Mouse (Mus musculus) adrenal gland, postnatal 4 days (tissue): ENCODE measurements around the gene Ier2. TPM values are rescaled to one million over a fixed set of nuclear protein-coding genes. Genes with fewer than 3 reads are reported as not detected.

ENCODE experiments used
- total RNA-seq, 2 experiments: library from RNA; stranded (reverse); gene quantifications; 2 replicates each; pipeline ENCODE4 v1.2.3; 2021

Ier2 gene
- total RNA-seq, 2 experiments from 2014 or later, result 35.1 to 35.3 TPM

Other genes with a start within 250 kb of the Ier2 start
- 100 to 1,000 TPM; 122 to 124 TPM for gene Trmt1, start 23.5 kb upstream of the Ier2 start, total RNA-seq
- gene Nacc1, start 25.0 kb upstream of the Ier2 start, total RNA-seq, result 10 to 100 TPM; 88.9 to 89.0 TPM
- 1 to 10 TPM; 6.5 to 7.2 TPM for gene Lyl1, start 38.6 kb upstream of the Ier2 start, total RNA-seq
- gene G430095P16Rik, start 60.2 kb upstream of the Ier2 start, total RNA-seq, result 1 to 10 TPM; 1.2 TPM
- 100 to 1,000 TPM; 134 to 137 TPM for gene Nfix, start 137.5 kb upstream of the Ier2 start, total RNA-seq
- gene Dand5, start 160.0 kb upstream of the Ier2 start, total RNA-seq, result 1 to 10 TPM; 5.7 to 6.7 TPM
- gene Gadd45gip1, start 168.7 kb upstream of the Ier2 start, total RNA-seq, result 10 to 100 TPM; 46.9 to 48.0 TPM
- 10 to 100 TPM; 86.4 to 93.8 TPM for gene Rad23a, start 177.8 kb upstream of the Ier2 start, total RNA-seq
- 100 to 1,000 TPM; 480 to 531 TPM for gene Calr, start 184.1 kb upstream of the Ier2 start, total RNA-seq
- gene Farsa, start 194.1 kb upstream of the Ier2 start, total RNA-seq, result 10 to 100 TPM; 61.0 to 63.6 TPM
- 10 to 100 TPM; 20.0 to 22.5 TPM for gene Syce2, start 209.3 kb upstream of the Ier2 start, total RNA-seq
- 10 to 100 TPM; 55.0 to 56.0 TPM for gene Gcdh, start 231.1 kb upstream of the Ier2 start, total RNA-seq
- gene Klf1, start 239.1 kb upstream of the Ier2 start, total RNA-seq, result 1 to 10 TPM; 2.7 to 6.8 TPM
- gene Dnase2a, start 245.7 kb upstream of the Ier2 start, total RNA-seq, result 10 to 100 TPM; 10.4 to 11.5 TPM